Mouse (Mus musculus) embryonic facial prominence, embryonic 11.5 days (tissue): ENCODE data around the gene Syne3. TPM values are rescaled to one million over a fixed set of nuclear protein-coding genes. Genes with fewer than 3 reads are reported as not detected.

ENCODE experiments used
- ATAC-seq: fragments of 200-750 bp; cut with Nextera tagmentation; replicated peaks from 2 replicates; pipeline ENCODE4 v1.8.0; 2017; ENCODE audit warnings: low read depth; ENCODE audit not compliant: insufficient number of reproducible peaks, low FRiP score, low TSS enrichment
- DNase-seq: peaks from one replicate; pipeline ENCODE4 v3.0.0-alpha.2; 2015; ENCODE audit warnings: low spot score
- H3K27ac ChIP-seq: fragments of 300-500 bp; sonication (generic); replicated peaks from 2 replicates; pipeline ENCODE4 v1.5.1; 2014; ENCODE audit warnings: mild to moderate bottlenecking, low read depth, low read length, control low read depth
- H3K27me3 ChIP-seq: fragments of 300-500 bp; sonication (generic); 2 replicates; pipeline ENCODE4 v1.6.1; 2014; ENCODE audit warnings: mild to moderate bottlenecking, low read length, moderate library complexity, mixed read lengths; ENCODE audit not compliant: control insufficient read depth, insufficient read depth
- H3K36me3 ChIP-seq: fragments of 300-500 bp; sonication (generic); replicated peaks from 2 replicates; pipeline ENCODE4 v1.6.1; 2014; ENCODE audit warnings: low read depth, mild to moderate bottlenecking, low read length, moderate library complexity, mixed read lengths; ENCODE audit not compliant: control insufficient read depth, insufficient read depth
- H3K4me1 ChIP-seq: fragments of 300-500 bp; sonication (generic); 2 replicates; pipeline ENCODE4 v1.6.1; 2014; ENCODE audit warnings: low read length, mixed read lengths; ENCODE audit not compliant: control insufficient read depth, insufficient read depth
- H3K4me2 ChIP-seq: fragments of 300-500 bp; sonication (generic); 2 replicates; pipeline ENCODE4 v1.6.1; 2014; ENCODE audit warnings: low read depth, mild to moderate bottlenecking, control low read depth, low read length, moderate library complexity
- H3K4me3 ChIP-seq: fragments of 300-500 bp; sonication (generic); 2 replicates; pipeline ENCODE4 v1.5.1; 2014; ENCODE audit warnings: low read depth, low read length, control low read depth
- H3K9ac ChIP-seq: fragments of 300-500 bp; sonication (generic); replicated peaks from 2 replicates; pipeline ENCODE4 v1.6.1; 2014; ENCODE audit warnings: mild to moderate bottlenecking, control low read depth, low read length
- H3K9me3 ChIP-seq: fragments of 300-500 bp; sonication (generic); replicated peaks from 2 replicates; pipeline ENCODE4 v1.6.1; 2016; ENCODE audit warnings: mild to moderate bottlenecking, low read length, inconsistent platforms, mixed read lengths; ENCODE audit not compliant: control insufficient read depth
- WGBS: fragments of 180-500 bp; shearing (Covaris S2); extraction: QIAGEN DNeasy Blood & Tissue Kit; methylation state at CpG from one replicate; pipeline ENCODE4 v1.1.7; 2014; 5-methylcytosine and 5-hydroxymethylcytosine counted together
- microRNA-seq: library from miRNA; unstranded; fragments of <30 nt; microRNA quantifications from one replicate; pipeline ENCODE4, GENCODE M21; 2016; ENCODE audit warnings: borderline number of aligned reads
- polyA plus RNA-seq: library from polyadenylated mRNA; unstranded; fragments of >200 nt; fragmentation: Nextera tagmentation; extraction: Ambion mirVana; gene quantifications from 2 replicates; pipeline ENCODE4 v1.2.1, GENCODE M21; 2014

Syne3 gene
- polyA plus RNA-seq, 1 experiment from 2014 or later: 0.39 TPM

DNA sequence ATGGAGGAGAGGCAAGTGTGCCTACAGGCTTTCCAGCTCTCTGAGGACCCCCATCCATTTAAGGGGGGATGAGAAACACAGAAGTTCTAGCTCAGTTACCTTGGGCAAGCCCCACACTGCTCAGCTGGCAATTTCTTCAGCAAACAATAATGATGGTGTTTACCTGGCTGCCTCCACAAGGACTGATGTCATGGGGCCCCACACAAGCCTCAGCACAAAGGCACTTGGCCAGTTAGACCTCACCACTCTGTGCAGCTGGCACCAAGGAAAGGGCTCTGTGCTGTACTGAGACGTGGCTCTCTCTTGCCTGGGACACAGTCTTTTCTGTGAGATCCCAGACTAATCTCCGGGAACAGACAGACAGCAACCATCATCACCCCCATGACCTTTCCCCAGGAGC, 127.5 kb downstream of the Syne3 start:
- Histone ChIP-seq H3K4me3 (no peak overlapping the region), H3K4me2 (no peak overlapping the region), H3K9ac (no peak overlapping the region), H3K27ac (no peak overlapping the region), H3K27me3 (no peaks in the 10 kb centered on the region), H3K4me1 (peaks cover 2% of the 10 kb centered on the region), H3K36me3 (no peaks in the 10 kb centered on the region), H3K9me3 (no peaks in the 10 kb centered on the region)
- DNase-seq: no peak
- no peak for ATAC-seq
- WGBS: 48% methylated on average over 2 of the region's 2 CpGs

- no peak for ATAC-seq
- Histone ChIP-seq H3K27me3 (no peaks in the 10 kb centered on the region), H3K9ac (no peak overlapping the region), H3K27ac (no peak overlapping the region), H3K4me2 (no peak overlapping the region), H3K36me3 (no peaks in the 10 kb centered on the region), H3K4me1 (peaks cover 2% of the 10 kb centered on the region), H3K9me3 (no peaks in the 10 kb centered on the region), H3K4me3 (no peak overlapping the region)
- 68% methylated on average over 4 of the region's 4 CpGs for WGBS
- DNase-seq: no peak
Observed at GRCm38 (mm10) chr12:104881518-104882060, 128.0 kb downstream of the Syne3 start.

- Histone ChIP-seq H3K4me3 (no peak overlapping the region), H3K4me2 (no peak overlapping the region), H3K9ac (no peak overlapping the region), H3K4me1 (peaks cover 2% of the 10 kb centered on the region), H3K9me3 (no peaks in the 10 kb centered on the region), H3K27ac (no peak overlapping the region), H3K36me3 (no peaks in the 10 kb centered on the region), H3K27me3 (no peaks in the 10 kb centered on the region)
- ATAC-seq (0 out of 2 replicates have a peak, but pooled peaks have one; percentile 32), DNase-seq (peak; percentile 53)
- WGBS: 39% methylated on average over 12 of the region's 12 CpGs
Observed at GRCm38 (mm10) chr12:104880367-104880766, 129.2 kb downstream of the Syne3 start.

Small RNA genes lying within 50 kb of the gene (microRNA-seq; reads per million reads assigned to microRNA genes)
- gene Mir3069: 1.4 reads per million

Other genes with a start within 250 kb of the Syne3 start
- gene Clmn, start 144.7 kb downstream of the Syne3 start, polyA plus RNA-seq: 3.8 and 4.1 TPM in 2 replicates
- 188 and 190 TPM in 2 replicates for gene Glrx5, start 22.9 kb upstream of the Syne3 start, polyA plus RNA-seq
- not detected in 2 replicates for gene Tcl1b2, start 136.2 kb upstream of the Syne3 start, polyA plus RNA-seq
- gene Tcl1b1, start 149.9 kb upstream of the Syne3 start, polyA plus RNA-seq: not detected in 2 replicates
- gene Tcl1b5, start 166.5 kb upstream of the Syne3 start, polyA plus RNA-seq: not detected in 2 replicates
- not detected in 2 replicates for gene Tcl1b3, start 181.2 kb upstream of the Syne3 start, polyA plus RNA-seq
- gene Tcl1b4, start 192.1 kb upstream of the Syne3 start, polyA plus RNA-seq: not detected in 2 replicates
- not detected in 2 replicates for gene Tcl1, start 213.0 kb upstream of the Syne3 start, polyA plus RNA-seq